Mouse (Mus musculus): Measurements from ENCODE around the gene Plvap.

DNA sequence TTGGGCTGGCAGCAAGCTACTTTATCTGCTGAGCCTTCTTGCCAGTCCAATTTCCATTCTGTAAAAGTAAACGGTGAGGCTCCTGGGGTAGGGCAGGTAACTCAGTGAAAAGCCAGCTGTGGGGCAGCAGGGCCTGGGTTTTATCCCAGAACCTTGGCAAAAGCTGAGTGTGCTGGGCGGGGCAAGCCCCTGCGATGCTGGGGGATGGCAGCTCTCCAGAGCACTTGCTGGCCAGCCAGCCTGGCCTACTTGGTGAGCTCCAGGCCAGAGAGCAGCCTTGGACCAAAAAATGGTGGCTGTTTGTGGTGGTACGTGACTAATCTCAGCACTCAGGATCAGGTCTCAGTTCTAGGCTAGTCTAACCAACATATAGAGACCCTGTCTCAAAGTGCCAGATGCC, 5.6 kb downstream of the Plvap start:
- TF ChIP-seq CTCF (IDR thresholded peaks at IDR 0.05; ENCODE audit: control insufficient read depth, insufficient read depth, low read length): no peak
- TF ChIP-seq POLR2A (IDR thresholded peaks at IDR 0.05; ENCODE audit: borderline replicate concordance, control insufficient read depth, low read depth, low read length): no peak

All from bone marrow, adult 2 months (tissue).